Mouse (Mus musculus) MEL (cell line): Measurements from ENCODE around the gene Ifnar1.

ENCODE experiments used
- CHD2 ChIP-seq: IDR thresholded peaks from 2 replicates; pipeline ENCODE4 v1.6.1; 2011; ENCODE audit warnings: low read length, improper control_type of control experiment
- CTCF ChIP-seq, 3 experiments: IDR thresholded peaks in 2 of 3; conservative IDR thresholded peaks in 1 of 3; 2 replicates each; pipeline ENCODE4 v1.5.1; 2011 to 2012; ENCODE audit warnings: low read length in 3 of 3, low read depth in 2 of 3, mild to moderate bottlenecking in 2 of 3, improper control_type of control experiment in 1 of 3, inconsistent platforms in 1 of 3, mixed read lengths in 1 of 3, moderate library complexity in 1 of 3; ENCODE audit not compliant: control insufficient read depth in 1 of 3, insufficient read depth in 1 of 3, poor library complexity in 1 of 3, severe bottlenecking in 1 of 3
- E2F4 ChIP-seq: IDR thresholded peaks from 2 replicates; pipeline ENCODE4 v1.6.1; 2011; ENCODE audit warnings: low read depth, low read length, improper control_type of control experiment, borderline replicate concordance
- GABPA ChIP-seq: IDR thresholded peaks from 2 replicates; pipeline ENCODE4 v1.6.1; 2012; ENCODE audit warnings: low read depth, mild to moderate bottlenecking, inconsistent platforms, low read length, improper control_type of control experiment, moderate library complexity
- HCFC1 ChIP-seq: IDR thresholded peaks from 2 replicates; pipeline ENCODE4 v1.6.1; 2012; ENCODE audit warnings: low read depth, mild to moderate bottlenecking, inconsistent platforms, low read length, improper control_type of control experiment, moderate library complexity
- MAX ChIP-seq: IDR thresholded peaks from 2 replicates; pipeline ENCODE4 v1.6.1; 2011; ENCODE audit warnings: low read length, improper control_type of control experiment
- MYC ChIP-seq: IDR thresholded peaks from 2 replicates; pipeline ENCODE4 v1.6.1; 2011; ENCODE audit warnings: low read depth, mild to moderate bottlenecking, low read length, improper control_type of control experiment, moderate library complexity
- POLR2A ChIP-seq, 2 experiments: IDR thresholded peaks; 2 replicates each; pipeline ENCODE4 v1.6.1; 2011 to 2012; ENCODE audit warnings: low read length in 2 of 2, mild to moderate bottlenecking in 2 of 2, control low read depth in 1 of 2, improper control_type of control experiment in 1 of 2, low read depth in 1 of 2, moderate library complexity in 1 of 2; ENCODE audit not compliant: control insufficient read depth in 1 of 2, insufficient read depth in 1 of 2, poor library complexity in 1 of 2
- POLR2AphosphoS2 ChIP-seq: IDR thresholded peaks from 2 replicates; pipeline ENCODE4 v1.6.1; 2011; ENCODE audit warnings: low read length, improper control_type of control experiment
- TAL1 ChIP-seq: IDR thresholded peaks from 2 replicates; pipeline ENCODE4 v1.6.1; 2012; ENCODE audit warnings: mild to moderate bottlenecking, inconsistent platforms, low read length, moderate library complexity, mixed read lengths
- UBTF ChIP-seq: IDR thresholded peaks from 2 replicates; pipeline ENCODE4 v1.6.1; 2012; ENCODE audit warnings: low read depth, mild to moderate bottlenecking, inconsistent platforms, low read length, improper control_type of control experiment, moderate library complexity, borderline replicate concordance; ENCODE audit not compliant: insufficient read depth
- USF1 ChIP-seq: IDR thresholded peaks from 2 replicates; pipeline ENCODE4 v1.6.1; 2014; ENCODE audit warnings: low read depth, mild to moderate bottlenecking, inconsistent platforms, low read length, improper control_type of control experiment, moderate library complexity

GRCm38 (mm10) chr16:91512161-91512787, 27.2 kb downstream of the Ifnar1 start:
- TF ChIP-seq POLR2AphosphoS2 (no peak), MYC (no peak), HCFC1 (0 out of 2 replicates have a peak, but pooled peaks have one; percentile 44), TAL1 (no peak), POLR2A (IDR thresholded peaks at IDR 0.05; ENCODE audit: control insufficient read depth in 1 of 2, insufficient read depth in 1 of 2, low read depth in 1 of 2, low read length in 2 of 2, poor library complexity in 1 of 2) (no peak), CTCF (IDR thresholded peaks at IDR 0.05 in 2 of 3, conservative IDR thresholded peaks at IDR 0.05 in 1 of 3; ENCODE audit: control insufficient read depth in 1 of 3, insufficient read depth in 1 of 3, low read depth in 2 of 3, low read length in 3 of 3, poor library complexity in 1 of 3, severe bottlenecking in 1 of 3) (peak; percentile 87 to 92 (median 90)), MAX (no peak), USF1 (no peak), GABPA (no peak), CHD2 (no peak), E2F4 (no peak), UBTF (no peak)
